Mouse (Mus musculus): ENCODE results near the gene Sav1.

The Sav1 gene

GRCm38 (mm10) chr12:69986786-69987497 is at the start of gene Sav1:
Gene Sav1 (minus strand): TSS chr12:69987002.
- in situ Hi-C loops (cut with MseI, MboI) = no loop called here

DNA sequence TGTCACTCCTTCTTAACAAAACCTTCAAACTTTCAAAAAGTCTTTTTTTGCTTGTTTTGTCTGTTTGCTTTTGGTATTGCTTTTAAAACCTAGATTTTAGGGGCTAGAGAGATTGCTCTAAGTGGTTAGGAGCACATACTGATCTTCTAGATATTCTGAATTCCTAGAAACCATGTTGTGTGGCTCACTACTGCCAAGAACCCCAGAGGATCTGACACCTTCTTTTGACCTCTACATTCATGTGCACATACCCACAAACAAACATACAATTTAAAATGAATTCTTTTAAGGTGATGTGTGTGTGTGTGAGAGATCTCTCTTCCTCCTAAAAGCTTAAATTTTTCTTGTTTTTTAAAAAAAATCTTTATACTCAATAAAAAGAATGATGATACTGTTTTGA is 39.4 kb upstream of the Sav1 start:
- in situ Hi-C loops (cut with MseI, MboI) = no loop called here

GRCm38 (mm10) chr12:70025431-70025830 is 38.6 kb upstream of the Sav1 start:
- in situ Hi-C loops (cut with MseI, MboI) = no loop called here

GRCm38 (mm10) chr12:70023580-70023979 is 36.8 kb upstream of the Sav1 start:
- in situ Hi-C loops (cut with MseI, MboI) = no loop called here

DNA sequence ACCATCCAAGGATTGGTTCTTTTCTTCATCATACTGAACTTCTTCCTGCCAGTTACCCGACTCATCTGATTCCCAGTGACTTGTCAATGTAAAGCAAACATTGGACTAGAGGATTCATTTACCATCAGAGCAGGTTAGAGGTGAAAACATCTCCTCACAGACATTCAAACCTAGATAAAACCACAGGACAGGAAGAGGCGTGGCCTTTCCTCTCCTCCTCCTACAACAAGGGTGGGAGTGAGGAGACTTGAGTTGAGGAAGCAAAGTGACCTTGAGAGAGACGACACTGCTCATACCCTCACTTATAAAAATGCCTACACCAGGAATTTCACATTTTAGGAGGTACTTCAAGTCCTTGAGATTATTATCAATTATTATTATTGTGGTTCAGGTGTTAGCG is 31.4 kb upstream of the Sav1 start:
- in situ Hi-C loops (cut with MseI, MboI) = no loop called here

GRCm38 (mm10) chr12:70015936-70016335 is 29.1 kb upstream of the Sav1 start:
- in situ Hi-C loops (cut with MseI, MboI) = no loop called here

- in situ Hi-C loops (cut with MseI, MboI) = no loop called here
Observed at GRCm38 (mm10) chr12:70011681-70012080, 24.9 kb upstream of the Sav1 start.

DNA sequence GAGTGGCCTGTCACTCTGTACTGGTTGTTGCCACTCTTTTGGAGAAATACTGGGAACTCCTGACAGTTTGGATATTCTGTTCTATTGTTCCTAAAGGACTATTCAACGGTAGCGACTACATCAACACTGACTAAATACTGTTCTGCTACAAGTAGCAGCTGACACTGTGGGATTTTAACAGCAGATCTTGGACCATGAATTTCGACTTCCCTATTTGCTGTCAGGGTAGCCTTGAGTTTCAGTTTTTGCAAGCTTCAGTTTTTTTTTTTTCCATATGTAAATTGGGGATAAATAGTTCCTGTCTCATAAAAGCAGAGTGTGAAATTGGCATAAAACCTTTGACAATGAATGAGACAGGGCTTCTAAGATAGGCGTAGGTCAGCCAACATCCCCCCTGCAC is 23.6 kb upstream of the Sav1 start:
- in situ Hi-C loops (cut with MseI, MboI) = no loop called here

GRCm38 (mm10) chr12:70005103-70005502 is 18.3 kb upstream of the Sav1 start:
- in situ Hi-C loops (cut with MseI, MboI) = no loop called here

GRCm38 (mm10) chr12:69998186-69998983 is 11.6 kb upstream of the Sav1 start:
- in situ Hi-C loops (cut with MseI, MboI) = no loop called here

DNA sequence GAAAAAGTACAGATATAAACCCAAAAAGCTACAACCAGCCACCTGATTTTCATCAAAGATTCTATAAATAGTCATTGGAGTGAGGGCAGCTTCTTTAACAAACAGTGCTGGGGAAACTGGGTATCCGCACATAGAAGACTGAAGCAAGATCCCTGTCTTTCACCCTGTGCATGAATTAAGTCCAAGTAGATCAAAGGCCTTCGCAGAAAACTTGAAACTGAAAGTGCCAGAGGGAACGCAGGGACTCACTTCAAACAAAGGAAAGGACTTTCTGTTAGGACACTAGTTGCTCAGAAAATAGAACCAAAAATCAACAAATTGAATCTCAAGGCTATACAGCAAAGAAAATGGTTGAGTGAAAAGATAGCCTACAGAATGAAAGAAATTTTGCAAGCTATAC is 8.6 kb upstream of the Sav1 start:
- in situ Hi-C loops (cut with MseI, MboI) = no loop called here

DNA sequence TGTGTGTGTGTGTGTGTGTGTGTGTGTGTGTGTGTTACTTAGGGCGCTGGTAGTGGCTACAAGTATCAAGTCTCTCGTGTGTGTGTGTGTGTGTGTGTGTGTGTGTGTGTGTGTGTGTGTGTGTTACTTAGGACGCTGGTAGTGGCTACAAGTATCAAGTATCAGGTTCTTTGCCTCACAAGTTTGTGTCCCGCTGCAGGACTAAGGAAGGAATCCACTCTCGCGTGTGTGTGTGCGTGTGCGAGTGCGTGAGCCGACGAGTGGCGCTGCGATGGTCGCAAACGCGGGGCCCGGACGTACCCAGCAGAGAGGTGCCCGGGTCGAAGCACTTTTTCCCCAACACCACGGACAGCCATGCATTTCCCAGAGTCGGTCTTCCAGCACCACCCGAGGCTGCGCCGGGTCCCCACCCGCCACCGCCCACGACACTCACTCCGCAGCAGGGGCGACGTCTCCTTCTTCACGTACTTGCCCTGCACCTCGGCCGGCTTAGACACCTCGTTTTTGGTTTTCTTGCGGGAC is 500 bp downstream of the Sav1 start:
- in situ Hi-C loops (cut with MseI, MboI) = no loop called here

DNA sequence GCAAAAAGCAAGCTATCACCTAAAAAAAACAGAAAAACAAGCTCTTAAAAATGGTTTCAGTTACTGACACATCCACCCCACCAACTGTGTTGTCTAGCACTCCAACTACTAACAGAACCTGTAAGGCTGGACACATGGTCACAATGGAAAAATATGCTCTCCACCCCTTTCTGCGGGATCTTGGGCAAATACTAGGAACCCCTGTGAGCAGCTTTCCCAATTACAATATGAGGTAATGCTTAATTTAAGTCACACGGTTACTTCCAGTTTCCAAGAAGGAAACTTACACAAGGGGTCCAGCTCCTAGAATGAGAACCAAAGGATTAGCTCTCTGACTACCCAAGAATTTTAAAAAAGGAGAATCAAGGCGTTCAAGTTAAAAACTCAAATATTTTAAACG is 1.3 kb downstream of the Sav1 start:
- in situ Hi-C loops (cut with MseI, MboI) = no loop called here

GRCm38 (mm10) chr12:69982874-69983273 is 3.9 kb downstream of the Sav1 start:
- in situ Hi-C loops (cut with MseI, MboI) = no loop called here

DNA sequence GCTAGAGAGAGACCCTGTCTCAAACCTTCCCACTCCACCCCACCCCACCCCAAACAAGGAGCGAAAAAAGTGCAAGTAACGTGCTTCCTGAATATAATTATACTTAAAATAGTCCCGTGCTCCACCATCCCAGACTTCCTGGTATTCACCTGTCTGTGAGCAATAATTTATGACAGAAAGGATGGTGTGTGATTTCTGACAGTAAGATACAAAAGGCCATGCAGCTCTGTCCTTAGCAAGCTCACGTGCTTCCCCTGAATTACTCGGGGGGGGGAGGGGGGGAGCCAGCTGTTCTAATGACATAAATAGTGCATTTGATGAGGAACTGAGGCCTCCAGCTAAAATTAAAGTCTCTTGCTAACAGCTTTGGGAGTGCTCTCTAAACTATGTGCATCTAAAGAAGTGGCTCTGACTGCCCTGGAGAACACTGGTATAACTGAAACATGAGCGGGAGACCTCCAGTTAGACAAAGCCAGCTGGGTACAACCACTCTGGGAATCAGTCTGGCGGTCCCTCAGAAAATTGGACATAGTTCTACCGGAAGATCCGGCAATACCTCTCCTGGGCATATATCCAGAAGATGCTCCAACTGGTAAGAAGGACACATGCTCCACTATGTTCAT is 9.3 kb downstream of the Sav1 start:
- in situ Hi-C loops (cut with MseI, MboI) = no loop called here

DNA sequence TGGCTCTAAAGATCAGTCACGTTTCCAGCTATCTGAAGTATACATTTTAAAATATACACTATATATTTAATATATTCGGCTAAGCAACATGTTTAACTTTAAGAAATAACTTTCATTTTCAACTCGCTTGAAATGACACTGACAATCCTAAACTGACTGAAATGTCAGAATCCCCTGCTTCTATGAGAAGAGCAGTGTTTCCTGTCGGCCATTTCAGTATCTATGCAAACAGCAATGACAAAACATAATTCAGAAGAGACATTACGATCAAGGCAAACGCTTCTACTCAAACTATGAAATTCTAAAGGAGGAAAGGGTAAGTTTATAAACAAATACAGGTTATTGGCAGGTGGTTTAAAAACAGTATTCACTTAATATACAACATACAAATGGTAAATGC is 10.1 kb downstream of the Sav1 start:
- in situ Hi-C loops (cut with MseI, MboI) = no loop called here

- in situ Hi-C loops (cut with MseI, MboI) = no loop called here
Observed at GRCm38 (mm10) chr12:69973666-69974065, 13.1 kb downstream of the Sav1 start.

- in situ Hi-C loops (cut with MseI, MboI) = no loop called here
Observed at GRCm38 (mm10) chr12:69968154-69968553, 18.6 kb downstream of the Sav1 start.

DNA sequence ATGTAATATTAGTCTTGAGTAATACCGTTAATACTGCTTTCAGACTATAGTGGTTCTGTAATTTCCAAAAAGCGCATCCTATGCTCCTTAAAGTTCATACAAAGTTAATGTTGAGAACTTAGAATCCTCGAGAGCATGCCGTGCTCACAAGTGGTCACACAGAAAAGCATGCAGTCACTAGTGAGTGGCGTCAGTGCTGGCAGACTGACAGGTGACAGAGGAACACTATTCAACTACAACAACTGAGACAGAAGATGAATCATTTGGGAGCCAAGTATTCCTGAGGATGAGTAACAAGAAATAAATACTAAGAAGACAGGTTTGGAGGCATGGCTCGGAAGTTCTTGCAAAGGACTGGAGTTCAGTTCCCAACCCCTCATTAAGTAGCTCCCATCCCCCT is 19.7 kb downstream of the Sav1 start:
- in situ Hi-C loops (cut with MseI, MboI) = no loop called here

GRCm38 (mm10) chr12:69966071-69966470 is 20.7 kb downstream of the Sav1 start:
- in situ Hi-C loops (cut with MseI, MboI) = no loop called here

DNA sequence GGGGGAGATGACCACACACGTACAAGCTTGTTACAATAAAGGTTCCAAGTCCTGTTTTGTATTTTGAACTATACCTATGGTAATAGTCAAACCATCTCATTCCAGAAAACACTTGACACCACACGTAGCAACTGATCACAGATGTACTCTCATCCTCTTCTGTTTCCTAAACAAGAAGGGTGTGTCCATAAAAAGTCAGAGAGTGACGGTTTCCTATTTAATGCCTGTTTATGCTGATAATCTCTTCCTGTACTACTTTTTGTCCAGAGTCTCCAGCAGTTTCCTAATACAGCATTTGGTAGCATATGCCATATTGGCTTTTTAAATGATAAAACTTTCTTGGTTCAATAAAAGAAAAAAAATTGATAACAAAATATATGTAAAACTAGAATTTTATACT is 21.2 kb downstream of the Sav1 start:
- in situ Hi-C loops (cut with MseI, MboI) = no loop called here

GRCm38 (mm10) chr12:69963141-69963540 is 23.7 kb downstream of the Sav1 start:
- in situ Hi-C loops (cut with MseI, MboI) = no loop called here

DNA sequence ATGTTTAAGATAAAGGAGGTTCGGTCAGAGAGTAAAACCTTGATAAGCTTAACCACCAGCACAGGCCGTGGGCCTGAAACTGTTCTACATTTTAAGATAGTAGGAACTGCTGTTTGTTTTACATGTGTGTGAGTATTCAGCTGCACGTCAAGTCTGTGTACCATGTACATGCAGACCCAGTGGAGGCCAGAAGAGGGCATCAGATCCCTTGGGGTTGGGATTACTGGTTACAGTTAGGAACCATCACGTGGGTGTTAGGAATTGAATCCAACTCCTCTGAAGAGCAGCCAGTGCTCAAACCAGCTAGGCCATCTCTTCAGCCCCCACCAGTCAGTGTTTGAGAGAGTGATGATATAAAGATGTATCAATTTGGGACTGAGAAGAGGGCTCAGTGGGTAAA is 24.3 kb downstream of the Sav1 start:
- in situ Hi-C loops (cut with MseI, MboI) = no loop called here
